ENCODE assay signal across 14 mouse cellular contexts in the genomic region with DNA sequence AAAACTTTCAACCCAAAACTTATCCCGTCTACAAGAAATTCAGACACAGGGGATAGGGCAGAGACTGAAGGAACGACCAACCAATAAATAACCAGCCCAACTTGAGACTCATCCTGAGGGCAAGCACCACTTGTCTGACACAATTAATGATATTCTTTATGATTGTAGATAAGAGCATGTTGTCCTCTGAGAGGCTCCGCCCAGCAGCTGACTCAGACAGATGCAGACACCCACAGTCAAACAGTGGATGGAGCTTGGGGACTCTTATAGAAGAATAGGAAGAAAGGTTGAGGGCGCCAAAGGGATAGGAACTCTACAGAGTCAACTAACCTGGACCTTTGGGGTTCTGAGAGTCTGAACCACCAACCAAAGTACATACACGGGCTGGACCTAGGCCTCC.
"Had no signal": no experiment of that assay in that cellular context is flagged by ENCODE, and none has a peak within 500 bp of the region (broad histone marks: within the 10 kb centered on the region; RNA-seq: fewer than 3 reads in every experiment).

No protein-coding gene starts in this region.

- H3K4me2 ChIP-seq: kidney, embryonic 15.5 days; limb, embryonic 12.5 days; limb, embryonic 15.5 days; liver, embryonic 11.5 days; lung, embryonic 14.5 days; midbrain, embryonic 13.5 days had no signal

- H3K36me3 ChIP-seq: kidney, embryonic 15.5 days; limb, embryonic 12.5 days; limb, embryonic 15.5 days; midbrain, embryonic 13.5 days had no signal

- ATAC-seq: liver, postnatal 0 days; lung, postnatal 0 days; midbrain, embryonic 13.5 days had no signal

- H3K27me3 ChIP-seq: kidney, embryonic 15.5 days; limb, embryonic 12.5 days; limb, embryonic 15.5 days; midbrain, embryonic 13.5 days had no signal

- H3K9ac ChIP-seq: kidney, embryonic 15.5 days; limb, embryonic 12.5 days; limb, embryonic 15.5 days; liver, embryonic 14.5 days; liver, postnatal 0 days; lung, embryonic 14.5 days; midbrain, embryonic 13.5 days had no signal

- DNase-seq: kidney, postnatal 10 days; kidney, postnatal 4 days; left cerebral cortex, postnatal 4 days; liver, postnatal 0 days; lung, embryonic 14.5 days; thymus, adult 18-20 months; thymus, postnatal 36 days had no signal

- H3K9me3 ChIP-seq: kidney, embryonic 15.5 days; limb, embryonic 15.5 days; midbrain, embryonic 13.5 days had no signal

- H3K27ac ChIP-seq: kidney, embryonic 15.5 days; limb, embryonic 12.5 days; limb, embryonic 15.5 days; liver, embryonic 14.5 days; midbrain, embryonic 13.5 days had no signal

- H3K4me3 ChIP-seq: kidney, embryonic 15.5 days; limb, embryonic 12.5 days; limb, embryonic 15.5 days; midbrain, embryonic 13.5 days had no signal

- H3K4me1 ChIP-seq: kidney, embryonic 15.5 days; limb, embryonic 12.5 days had no signal
